Mouse (Mus musculus) neural tube, embryonic 14.5 days (tissue): Measurements from ENCODE around the gene Pogz. TPM values are rescaled to one million over a fixed set of nuclear protein-coding genes. Genes with fewer than 3 reads are reported as not detected.

Source experiments
- ATAC-seq: fragments of 200-750 bp; cut with Nextera tagmentation; 2 replicates; pipeline ENCODE4 v1.8.0; 2017; ENCODE audit warnings: low read depth, mild to moderate bottlenecking, moderate TSS enrichment, moderate library complexity
- H3K27ac ChIP-seq: fragments of 300-500 bp; sonication (generic); 2 replicates; pipeline ENCODE4 v1.5.1; 2014; ENCODE audit warnings: low read depth, mild to moderate bottlenecking, control low read depth, low read length, moderate library complexity, mixed read lengths
- H3K27me3 ChIP-seq: fragments of 300-500 bp; sonication (generic); 2 replicates; pipeline ENCODE4 v1.6.1; 2014; ENCODE audit warnings: low read length; ENCODE audit not compliant: control insufficient read depth, insufficient read depth
- H3K36me3 ChIP-seq: fragments of 300-500 bp; sonication (generic); 2 replicates; pipeline ENCODE4 v1.6.1; 2014; ENCODE audit warnings: low read length, mixed read lengths; ENCODE audit not compliant: control insufficient read depth, insufficient read depth
- H3K4me1 ChIP-seq: fragments of 300-500 bp; sonication (generic); 2 replicates; pipeline ENCODE4 v1.6.1; 2014; ENCODE audit warnings: low read length; ENCODE audit not compliant: control insufficient read depth, insufficient read depth
- H3K4me2 ChIP-seq: fragments of 300-500 bp; sonication (generic); 2 replicates; pipeline ENCODE4 v1.6.1; 2014; ENCODE audit warnings: mild to moderate bottlenecking, low read depth, low read length, control low read depth
- H3K4me3 ChIP-seq: fragments of 300-500 bp; sonication (generic); 2 replicates; pipeline ENCODE4 v1.5.1; 2014; ENCODE audit warnings: low read depth, low read length, control low read depth, mixed read lengths
- H3K9ac ChIP-seq: fragments of 300-500 bp; sonication (generic); replicated peaks from 2 replicates; pipeline ENCODE4 v1.6.1; 2014; ENCODE audit warnings: low read depth, mild to moderate bottlenecking, control low read depth, low read length, mixed read lengths
- H3K9me3 ChIP-seq: fragments of 300-500 bp; sonication (generic); 2 replicates; pipeline ENCODE4 v1.6.1; 2016; ENCODE audit warnings: low read length; ENCODE audit not compliant: control insufficient read depth
- WGBS: fragments of 180-500 bp; shearing (Covaris S2); extraction: QIAGEN DNeasy Blood & Tissue Kit; methylation state at CpG from one replicate; pipeline ENCODE4 v1.1.7; 2014; 5-methylcytosine and 5-hydroxymethylcytosine counted together
- polyA plus RNA-seq: library from polyadenylated mRNA; unstranded; fragments of >200 nt; fragmentation: Nextera tagmentation; extraction: Ambion mirVana; gene quantifications from 2 replicates; pipeline ENCODE4 v1.2.1, GENCODE M21; 2014

Pogz gene
- polyA plus RNA-seq, 1 experiment from 2014 or later, result 26.6 TPM

DNA sequence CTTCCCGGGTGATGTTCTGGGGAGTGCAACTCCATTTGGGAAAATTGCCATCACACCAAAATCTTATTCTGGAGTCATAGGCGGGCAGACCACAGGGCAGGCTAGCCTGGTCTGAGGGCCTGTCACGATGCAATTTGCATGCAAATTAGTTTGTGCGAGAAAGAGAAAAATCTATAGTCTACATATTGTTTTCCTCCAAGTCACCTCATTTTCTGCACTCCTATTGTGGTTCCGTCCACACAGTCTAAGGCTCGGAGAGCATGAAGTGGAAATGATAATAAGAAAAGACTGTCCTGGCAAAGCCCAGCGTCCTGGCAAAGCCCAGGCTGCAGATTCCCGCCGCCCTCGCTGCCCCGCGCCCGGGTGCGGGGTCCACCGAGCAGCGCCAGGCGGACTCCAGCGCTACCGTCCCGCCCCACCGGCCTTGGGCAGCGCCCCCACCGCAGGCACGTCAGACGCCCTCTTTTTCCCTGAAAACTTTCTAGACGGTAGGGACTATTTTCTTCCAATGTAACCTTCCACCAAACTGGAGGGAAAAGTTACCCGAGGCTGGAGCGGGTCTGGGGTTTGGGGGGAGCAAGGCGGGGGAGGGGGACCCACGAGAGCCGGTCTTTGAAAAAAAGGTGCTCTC, 16.2 kb upstream of the Pogz start:
- Histone ChIP-seq H3K9ac (peak overlapping the region; percentile 71), H3K27ac (peak overlapping the region; percentile 75), H3K36me3 (no peaks in the 10 kb centered on the region), H3K9me3 (no peaks in the 10 kb centered on the region), H3K27me3 (no peaks in the 10 kb centered on the region), H3K4me3 (peak overlapping the region; percentile 49), H3K4me2 (peak overlapping the region; percentile 69), H3K4me1 (no peaks in the 10 kb centered on the region)
- peak; percentile 83 for ATAC-seq
- under 1% methylated on average over 31 of the region's 31 CpGs for WGBS

DNA sequence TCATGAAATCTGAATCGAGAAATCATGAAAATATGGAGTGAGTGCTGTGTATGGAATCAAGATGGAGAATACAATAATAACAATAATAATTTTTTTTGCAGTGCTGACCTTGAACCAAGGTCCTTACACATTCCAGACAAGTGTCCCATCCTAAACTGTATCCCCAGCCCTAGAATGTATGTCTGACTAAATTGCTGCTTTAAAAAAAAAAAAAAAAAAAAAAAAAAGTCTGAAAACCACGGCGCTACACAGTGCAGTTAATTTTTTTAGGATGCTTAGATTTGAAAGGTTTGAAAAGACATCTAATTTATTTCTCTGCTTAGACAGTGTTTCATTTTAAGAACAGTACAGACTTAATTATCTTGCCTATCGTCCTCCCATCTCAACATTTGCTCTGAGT, 15.3 kb upstream of the Pogz start:
- H3K9me3 ChIP-seq, result no peaks in the 10 kb centered on the region
- 62% methylated on average over 4 of the region's 4 CpGs for WGBS
- H3K27ac ChIP-seq, result peak overlapping the region; percentile 75
- H3K9ac ChIP-seq, result peak overlapping the region; percentile 71; the same call in 1 of the 2 replicates
- no peaks in the 10 kb centered on the region for H3K4me1 ChIP-seq
- no peaks in the 10 kb centered on the region for H3K27me3 ChIP-seq
- H3K4me3 ChIP-seq, result peak overlapping the region; percentile 49
- no peaks in the 10 kb centered on the region for H3K36me3 ChIP-seq
- H3K4me2 ChIP-seq, result peak overlapping the region; percentile 69
- ATAC-seq, result no peak

DNA sequence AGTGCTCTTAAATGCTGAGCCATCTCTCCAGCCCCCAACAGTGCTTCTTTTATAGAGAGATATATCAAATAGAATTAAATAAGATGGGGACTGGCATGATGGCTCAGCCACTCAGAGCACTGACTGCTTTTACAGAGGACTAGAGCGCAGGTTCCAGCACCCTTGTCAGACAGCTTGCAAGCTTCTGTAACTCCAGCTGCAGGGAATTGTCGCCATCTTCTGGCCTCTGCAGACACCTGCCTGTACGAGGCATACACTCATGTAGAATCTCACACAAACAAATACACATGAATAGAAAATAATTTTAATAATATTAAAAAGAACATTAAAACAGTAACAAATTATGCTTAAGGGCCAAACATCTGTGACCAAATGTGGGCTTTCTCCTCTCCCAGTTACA, 13.3 kb upstream of the Pogz start:
- ATAC-seq, result no peak
- WGBS, result 78% methylated on average over 3 of the region's 3 CpGs

DNA sequence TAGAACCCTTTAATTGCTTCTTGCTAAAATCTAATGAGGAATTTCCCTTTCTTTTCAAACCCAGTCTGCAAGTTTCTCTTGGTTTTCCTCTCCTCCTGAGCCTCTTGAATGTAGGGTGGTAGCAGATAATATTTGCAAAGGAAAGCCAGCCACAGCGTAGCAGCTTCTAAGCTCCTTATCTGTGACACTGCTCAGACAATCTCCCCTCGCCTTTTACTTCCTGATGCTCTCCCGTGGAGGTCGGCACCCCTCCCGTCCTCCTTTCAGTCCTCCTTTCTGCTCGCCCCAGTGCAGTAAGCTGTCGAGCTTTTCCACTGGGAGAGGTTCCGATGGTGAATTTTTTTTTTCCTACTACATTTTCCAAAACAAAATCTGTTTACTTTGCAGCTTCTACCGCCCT, 5.3 kb upstream of the Pogz start:
- Histone ChIP-seq H3K27ac (no peak overlapping the region), H3K36me3 (no peaks in the 10 kb centered on the region), H3K4me1 (peaks cover 4% of the 10 kb centered on the region; the same call in 1 of the 2 replicates), H3K4me2 (no peak overlapping the region), H3K9ac (no peak overlapping the region), H3K27me3 (no peaks in the 10 kb centered on the region), H3K4me3 (no peak overlapping the region), H3K9me3 (no peaks in the 10 kb centered on the region)
- WGBS, result 39% methylated on average over 9 of the region's 9 CpGs
- no peak for ATAC-seq

More for the DNA sequence above, 13.3 kb upstream of the Pogz start:
- no peak overlapping the region for H3K4me2 ChIP-seq
- H3K9ac ChIP-seq, result no peak overlapping the region
- H3K27ac ChIP-seq, result no peak overlapping the region
- no peaks in the 10 kb centered on the region for H3K27me3 ChIP-seq
- H3K36me3 ChIP-seq, result no peaks in the 10 kb centered on the region
- H3K4me3 ChIP-seq, result no peak overlapping the region
- H3K9me3 ChIP-seq, result no peaks in the 10 kb centered on the region
- H3K4me1 ChIP-seq, result no peaks in the 10 kb centered on the region

DNA sequence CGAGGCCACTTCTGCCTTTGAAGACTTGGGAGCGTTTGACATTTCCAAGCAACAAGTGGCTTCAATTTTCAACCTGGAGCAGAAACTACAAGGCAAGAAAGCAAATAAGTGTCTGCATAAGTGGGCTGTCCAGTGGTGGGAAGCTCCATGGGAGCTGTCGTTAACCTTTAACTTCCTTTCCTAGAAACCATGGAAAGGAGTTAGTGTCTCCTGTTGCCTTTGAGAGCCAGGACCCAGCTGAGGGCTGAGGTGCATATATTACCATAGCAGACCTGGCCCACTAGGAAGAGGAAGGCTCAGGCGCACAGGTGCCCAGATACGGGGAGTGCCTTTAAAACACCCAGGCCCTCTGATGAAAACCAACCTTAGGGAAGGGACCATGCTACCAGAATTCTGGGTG, 4.7 kb upstream of the Pogz start:
- peaks cover 4% of the 10 kb centered on the region; the same call in 1 of the 2 replicates for H3K4me1 ChIP-seq
- H3K4me3 ChIP-seq, result no peak overlapping the region
- 89% methylated on average over 5 of the region's 5 CpGs for WGBS
- H3K9me3 ChIP-seq, result no peaks in the 10 kb centered on the region
- no peak for ATAC-seq
- H3K4me2 ChIP-seq, result no peak overlapping the region
- no peaks in the 10 kb centered on the region for H3K27me3 ChIP-seq
- no peak overlapping the region for H3K27ac ChIP-seq
- no peaks in the 10 kb centered on the region for H3K36me3 ChIP-seq
- H3K9ac ChIP-seq, result no peak overlapping the region

DNA sequence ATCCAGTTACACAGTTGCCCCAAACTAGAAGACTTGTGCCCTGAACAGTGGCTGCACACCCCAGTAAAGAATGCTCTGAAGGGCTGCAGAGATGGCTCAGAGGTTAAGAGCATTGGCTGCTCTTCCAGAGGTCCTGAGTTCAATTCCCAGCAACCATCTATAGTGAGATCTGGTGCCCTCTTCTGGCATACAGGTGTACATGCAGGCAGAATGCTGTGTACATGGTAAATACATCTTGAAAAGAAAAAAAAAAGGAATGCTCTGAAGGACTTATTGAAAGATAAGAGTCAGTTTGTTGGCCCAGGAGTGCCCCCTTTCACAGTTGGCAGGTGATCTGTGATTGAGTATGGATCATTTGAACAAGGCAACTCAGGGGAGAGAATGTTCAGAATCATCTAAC, 4.0 kb upstream of the Pogz start:
- no peak for ATAC-seq
- H3K36me3 ChIP-seq, result no peaks in the 10 kb centered on the region
- H3K9ac ChIP-seq, result no peak overlapping the region
- H3K9me3 ChIP-seq, result no peaks in the 10 kb centered on the region
- H3K27ac ChIP-seq, result no peak overlapping the region
- H3K27me3 ChIP-seq, result no peaks in the 10 kb centered on the region
- no peak overlapping the region for H3K4me3 ChIP-seq
- no peak overlapping the region for H3K4me2 ChIP-seq
- peaks cover 4% of the 10 kb centered on the region; the same call in 1 of the 2 replicates for H3K4me1 ChIP-seq

DNA sequence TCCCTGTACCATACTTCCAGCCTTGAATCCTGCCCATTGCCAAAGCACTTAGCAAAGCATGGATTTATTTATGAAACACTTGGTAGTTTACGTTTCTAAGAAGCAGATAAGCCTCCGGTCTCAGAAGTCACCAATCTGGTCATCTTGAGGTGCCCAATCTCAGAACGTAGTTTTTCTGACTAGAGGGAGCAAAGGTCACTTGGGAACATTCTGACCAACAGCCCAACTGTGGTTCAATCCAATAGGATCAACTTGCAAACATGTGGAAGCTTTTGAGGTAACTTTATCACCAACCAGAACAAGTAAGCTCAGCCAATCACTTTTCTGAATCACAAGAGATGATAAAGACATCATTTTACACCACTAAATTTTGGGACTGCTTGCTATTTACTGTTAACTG, 2.0 kb upstream of the Pogz start:
- Histone ChIP-seq H3K36me3 (no peaks in the 10 kb centered on the region), H3K27ac (no peak overlapping the region), H3K9ac (no peak overlapping the region), H3K9me3 (no peaks in the 10 kb centered on the region), H3K4me2 (no peak overlapping the region), H3K27me3 (no peaks in the 10 kb centered on the region), H3K4me1 (peaks cover 16% of the 10 kb centered on the region), H3K4me3 (no peak overlapping the region)
- 91% methylated on average over 3 of the region's 3 CpGs for WGBS
- no peak for ATAC-seq

DNA sequence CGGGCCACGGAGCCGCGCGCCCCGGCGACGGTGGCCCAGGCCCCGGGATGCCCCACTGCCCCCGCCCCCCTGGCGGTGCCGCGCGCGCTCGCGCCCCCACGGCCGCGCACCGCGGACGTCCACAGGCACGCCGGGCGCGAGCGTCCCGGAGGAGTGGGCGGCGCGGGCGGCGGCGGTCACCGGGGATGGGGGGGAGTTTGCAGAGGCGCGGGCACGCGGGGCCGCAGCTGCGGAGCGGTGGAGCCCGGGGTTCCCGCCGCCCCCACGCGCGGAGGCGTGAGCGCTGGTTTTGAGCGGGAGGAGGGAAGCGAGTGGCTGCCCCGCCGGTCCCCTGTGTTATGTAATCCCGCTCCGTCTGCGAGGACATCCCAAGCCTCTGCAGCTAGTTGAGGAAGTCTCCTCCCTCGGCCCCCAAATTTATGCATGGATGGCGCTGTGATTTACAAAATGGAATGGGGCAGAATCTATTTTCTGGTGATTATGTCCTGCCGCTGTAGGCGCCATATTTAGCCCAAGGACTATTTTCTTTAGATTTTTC, 661 bp downstream of the Pogz start:
- Histone ChIP-seq H3K27ac (peak overlapping the region; percentile 100), H3K4me1 (peaks cover 16% of the 10 kb centered on the region), H3K36me3 (no peaks in the 10 kb centered on the region), H3K9me3 (no peaks in the 10 kb centered on the region), H3K9ac (peak overlapping the region; percentile 90), H3K4me3 (peak overlapping the region; percentile 56), H3K27me3 (no peaks in the 10 kb centered on the region), H3K4me2 (peak overlapping the region; percentile 85)
- WGBS, result under 1% methylated on average over 29 of the region's 62 CpGs
- peak; percentile 83 for ATAC-seq

DNA sequence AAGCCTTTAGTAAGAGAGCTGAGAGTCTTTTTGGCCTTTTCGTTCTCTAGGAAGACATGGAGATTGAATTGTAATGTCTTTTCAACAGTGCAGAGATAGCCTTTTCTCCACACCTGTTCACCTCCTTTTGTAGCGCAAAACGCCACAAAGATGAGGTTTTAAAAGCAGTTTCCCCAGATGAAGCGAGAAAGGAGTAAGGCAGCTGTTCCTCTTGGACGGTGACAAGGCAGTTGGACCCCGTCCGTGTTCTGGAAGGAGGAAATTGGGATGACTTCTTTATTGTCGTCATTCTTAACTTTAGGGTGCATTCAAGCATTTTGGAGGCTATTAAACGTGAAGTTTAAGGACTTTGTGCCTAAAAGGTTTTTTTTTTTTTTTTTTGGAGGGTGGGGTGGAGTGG, 1.3 kb downstream of the Pogz start:
- Histone ChIP-seq H3K36me3 (no peaks in the 10 kb centered on the region), H3K4me2 (peak overlapping the region; percentile 85), H3K9me3 (no peaks in the 10 kb centered on the region), H3K9ac (peak overlapping the region; percentile 90), H3K27ac (peak overlapping the region; percentile 100), H3K4me1 (peaks cover 16% of the 10 kb centered on the region), H3K4me3 (peak overlapping the region; percentile 56), H3K27me3 (no peaks in the 10 kb centered on the region)
- ATAC-seq, result no peak
- 6% methylated on average over 9 of the region's 9 CpGs for WGBS
